ENCODE assay signal across 8 mouse cellular contexts in genomic region chr7:133959200-133959599, GRCm38 (mm10).
A peak's percentile ranks its signal among the peaks of the same experiment; 100 is the strongest.
DNase-seq lines count a peak whose midpoint lies in the region; ATAC-seq and TF ChIP-seq lines count a peak whose summit lies in the region.

No protein-coding gene starts in this region.

- H3K4me1 ChIP-seq in liver, adult 2 months (ENCODE audit: control insufficient read depth, insufficient read depth, low read length) = no peaks in the 10 kb centered on the region

- H3K36me3 ChIP-seq in liver, adult 2 months (ENCODE audit: control insufficient read depth, insufficient read depth, low read length) = no peaks in the 10 kb centered on the region

- 55% methylated on average over 4 of the region's 4 CpGs for WGBS in liver, adult 2 months

- intact Hi-C loops in left cerebral cortex, postnatal 36 days (cut with DNase I) = loop anchor here (2.0 kb wide), 1 partner anchor 264 kb away; no protein-coding TSS in a partner anchor

- ATAC-seq in granulocyte monocyte progenitor cell, adult 5-6 weeks (replicated peaks; ENCODE audit: poor library complexity, severe bottlenecking) = no peak; the same call in 1 of the 2 replicates

- no peak overlapping the region for H3K27ac ChIP-seq in liver, adult 2 months (replicated peaks; ENCODE audit: insufficient read depth, low read depth, low read length)

- H3K79me2 ChIP-seq in liver, adult 2 months (ENCODE audit: control insufficient read depth, insufficient read depth, low read length) = no peaks in the 10 kb centered on the region

- H3K9ac ChIP-seq in liver, adult 2 months (ENCODE audit: low read depth, low read length) = no peak overlapping the region

- TF ChIP-seq POLR2A in liver, adult 2 months (IDR thresholded peaks at IDR 0.05; ENCODE audit: extremely low read depth, insufficient read depth, low read length) = no peak

- H3K27me3 ChIP-seq in liver, adult 2 months (ENCODE audit: control insufficient read depth, insufficient read depth, low read length) = no peaks in the 10 kb centered on the region

- TF ChIP-seq CTCF in liver, adult 2 months (IDR thresholded peaks at IDR 0.05; ENCODE audit: low read depth, low read length) = peak; percentile 81

- peak; percentile 14 for DNase-seq in liver, adult 2 months (ENCODE audit: extremely low read depth, low read depth, low spot score)
- no peak for DNase-seq in liver
- peak; percentile 77 for DNase-seq in adrenal gland, adult 2 months
- DNase-seq in embryo, embryonic 10.5 days (ENCODE audit: low spot score) = peak; percentile 38
- DNase-seq in left cerebral cortex, postnatal 36 days (ENCODE audit: low spot score in 2 of 2) = peak; percentile 17 to 24
- peak; percentile 69 for DNase-seq in testis, postnatal 10 days (ENCODE audit: low spot score)
- no peak for DNase-seq in spleen, postnatal 10 days (ENCODE audit: low spot score in 2 of 2)

- no peak overlapping the region for H3K4me3 ChIP-seq in liver, adult 2 months (ENCODE audit: insufficient read depth, low read depth, low read length)

Comparison
In these comparisons a context has a peak if more than half of its experiments do, and no peak if none do; other contexts are left out.
1. DNase-seq: peak in liver, adult 2 months (single experiment), adrenal gland, adult 2 months (single experiment), embryo, embryonic 10.5 days (single experiment), left cerebral cortex, postnatal 36 days (2 of 2) and testis, postnatal 10 days (single experiment); none in liver (single experiment) and spleen, postnatal 10 days (0 of 2).